Mouse (Mus musculus): Measurements from ENCODE around the gene Dolpp1.
"Not testable (repeated sequence)": the region's sequence is repeated elsewhere in the genome, so short reads cannot be mapped to it uniquely, and the experiment has no call there.

Gene Dolpp1

GRCm38 (mm10) chr2:30413038-30413973 lies 21.3 kb downstream of the Dolpp1 start:
- no peak for DNase-seq

GRCm38 (mm10) chr2:30414101-30414500 lies 22.0 kb downstream of the Dolpp1 start:
- no peak for DNase-seq

GRCm38 (mm10) chr2:30414681-30415080 lies 22.6 kb downstream of the Dolpp1 start:
- DNase-seq, result no peak

- peak; percentile 98 for DNase-seq
Measured at GRCm38 (mm10) chr2:30415157-30415935, 23.3 kb downstream of the Dolpp1 start, which contains the start of gene Crat. Gene Crat (minus strand): TSS chr2:30415813.

GRCm38 (mm10) chr2:30415936-30416648 lies 24.0 kb downstream of the Dolpp1 start, which contains the start of gene Ptpa:
Gene Ptpa (plus strand): TSS chr2:30416039.
- DNase-seq, result peak; percentile 91

GRCm38 (mm10) chr2:30416649-30416965 lies 24.6 kb downstream of the Dolpp1 start:
- DNase-seq, result no peak

- not testable (repeated sequence) for DNase-seq
Measured at GRCm38 (mm10) chr2:30417154-30417553, 25.1 kb downstream of the Dolpp1 start.

- no peak for DNase-seq
Measured at GRCm38 (mm10) chr2:30417595-30418165, 25.6 kb downstream of the Dolpp1 start.

- no peak for DNase-seq
Measured at GRCm38 (mm10) chr2:30418259-30418658, 26.2 kb downstream of the Dolpp1 start.

GRCm38 (mm10) chr2:30419112-30419511 lies 27.1 kb downstream of the Dolpp1 start:
- no peak for DNase-seq

GRCm38 (mm10) chr2:30421432-30421831 lies 29.4 kb downstream of the Dolpp1 start:
- DNase-seq, result no peak

- DNase-seq, result no peak
Measured at GRCm38 (mm10) chr2:30429156-30429555, 37.1 kb downstream of the Dolpp1 start.

- peak; percentile 65 for DNase-seq
Measured at GRCm38 (mm10) chr2:30435326-30436155, 43.5 kb downstream of the Dolpp1 start.

- peak; percentile 79 for DNase-seq
Measured at GRCm38 (mm10) chr2:30436156-30436545, 44.1 kb downstream of the Dolpp1 start.

- no peak for DNase-seq
Measured at GRCm38 (mm10) chr2:30436809-30437208, 44.8 kb downstream of the Dolpp1 start.

- DNase-seq, result no peak
Measured at GRCm38 (mm10) chr2:30437791-30438190, 45.7 kb downstream of the Dolpp1 start.

- no peak for DNase-seq
Measured at GRCm38 (mm10) chr2:30439631-30440030, 47.6 kb downstream of the Dolpp1 start.

- DNase-seq, result no peak
Measured at GRCm38 (mm10) chr2:30440211-30440700, 48.2 kb downstream of the Dolpp1 start.

GRCm38 (mm10) chr2:30440701-30441517 lies 48.9 kb downstream of the Dolpp1 start:
- DNase-seq, result peak; percentile 90
